Mouse (Mus musculus) embryonic fibroblast, embryonic 13.5 days (primary cell): Measurements from ENCODE around the gene Bcap29. TPM values are rescaled to one million over a fixed set of nuclear protein-coding genes. Genes with fewer than 3 reads are reported as not detected.
"Not testable (repeated sequence)": the region's sequence is repeated elsewhere in the genome, so short reads cannot be mapped to it uniquely, and the experiment has no call there.

Experiments
- H3K27ac ChIP-seq: 2 replicates; pipeline ENCODE4 v1.5.1; 2012; ENCODE audit warnings: low read length, control low read depth, inconsistent platforms; ENCODE audit not compliant: insufficient read depth
- H3K4me1 ChIP-seq: 2 replicates; pipeline ENCODE4 v1.6.1; 2011; ENCODE audit warnings: low read length; ENCODE audit not compliant: control insufficient read depth, insufficient read depth
- H3K4me3 ChIP-seq: 2 replicates; pipeline ENCODE4 v1.5.1; 2011; ENCODE audit warnings: mild to moderate bottlenecking, control low read depth, low read length; ENCODE audit not compliant: insufficient read depth
- CTCF ChIP-seq: IDR thresholded peaks from 2 replicates; pipeline ENCODE4 v1.5.1; 2011; ENCODE audit warnings: mild to moderate bottlenecking, control low read depth, low read length, moderate library complexity, borderline replicate concordance; ENCODE audit not compliant: insufficient read depth
- POLR2A ChIP-seq: IDR thresholded peaks from 2 replicates; pipeline ENCODE4 v1.6.1; 2011; ENCODE audit warnings: low read depth, mild to moderate bottlenecking, control low read depth, low read length, moderate library complexity
- polyA plus RNA-seq: library from polyadenylated mRNA; stranded (reverse); fragments of >200 nt; gene quantifications from 2 replicates; pipeline ENCODE4 v1.2.4, GENCODE M21; 2011; ENCODE audit warnings: low read depth; ENCODE audit not compliant: missing spikeins, insufficient read length

The Bcap29 gene
- polyA plus RNA-seq = 31.7 and 32.2 TPM in 2 replicates

DNA sequence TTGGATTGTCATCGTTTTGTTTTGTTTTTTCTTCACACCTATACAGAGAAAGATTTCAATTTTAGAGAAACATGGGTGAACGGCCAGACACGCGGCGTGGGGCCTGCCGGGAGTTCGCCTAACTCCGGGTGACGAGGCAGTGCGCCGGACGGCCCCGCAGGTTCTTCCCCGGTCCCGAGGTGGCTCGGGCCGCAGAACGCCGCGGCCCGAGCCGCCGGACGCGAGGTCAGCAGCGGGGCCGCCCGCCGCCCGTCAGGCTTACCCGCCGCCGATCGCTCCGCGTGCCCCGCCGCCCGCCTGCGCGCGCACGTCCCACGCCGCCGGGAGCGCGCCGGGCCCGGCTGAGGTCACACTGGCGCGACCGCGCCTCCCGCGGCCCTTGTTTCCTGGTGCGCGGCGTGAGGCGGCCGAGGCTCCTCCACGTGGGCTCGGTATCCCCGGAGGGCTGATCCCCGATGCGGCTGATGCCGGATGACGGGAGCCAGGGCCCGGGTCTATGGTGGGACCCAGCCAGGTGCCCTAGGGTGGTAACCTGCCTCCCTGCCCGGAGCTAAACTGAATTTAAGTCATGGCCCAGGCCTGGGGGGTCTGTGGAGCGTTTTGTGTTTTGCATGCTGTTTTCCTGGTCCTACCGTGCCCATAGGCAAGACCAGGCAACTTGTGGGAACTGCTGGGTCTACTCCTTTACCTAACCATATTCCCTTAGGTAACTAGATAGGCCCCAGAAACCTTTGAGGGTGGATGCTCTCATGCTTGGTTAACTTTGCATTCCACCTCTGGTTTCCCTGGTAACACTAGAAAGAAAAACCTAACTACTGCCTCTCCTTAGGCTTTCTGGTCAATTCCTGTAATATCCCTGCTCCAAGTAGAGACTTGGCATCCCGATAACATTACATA lies at the start of gene Bcap29:
Gene Bcap29 (minus strand): TSS at position 316 of the 897 bp plus-strand sequence.
- Histone ChIP-seq H3K4me1 (no peaks in the 10 kb centered on the region; the same call in 1 of the 2 replicates), H3K4me3 (peak within 1 kb of the TSS; percentile 47), H3K27ac (no peak within 1 kb of the TSS; the same call in 1 of the 2 replicates)
- TF ChIP-seq POLR2A (no peak; the same call in none of the 2 replicates), CTCF (no peak)

GRCm38 (mm10) chr12:31667187-31667586 lies 32.7 kb upstream of the Bcap29 start:
- H3K4me3 ChIP-seq = no peak overlapping the region
- no peaks in the 10 kb centered on the region for H3K4me1 ChIP-seq
- H3K27ac ChIP-seq = no peak overlapping the region
- TF ChIP-seq CTCF (no peak), POLR2A (no peak)

- Histone ChIP-seq H3K4me1 (no peaks in the 10 kb centered on the region), H3K4me3 (no peak overlapping the region), H3K27ac (no peak overlapping the region)
- TF ChIP-seq CTCF (no peak), POLR2A (no peak)
These were observed 31.5 kb upstream of the Bcap29 start for GRCm38 (mm10) chr12:31665999-31666398.

GRCm38 (mm10) chr12:31656841-31657240 lies 22.4 kb upstream of the Bcap29 start:
- TF ChIP-seq POLR2A (no peak), CTCF (no peak)
- Histone ChIP-seq H3K4me3 (no peak overlapping the region), H3K27ac (no peak overlapping the region), H3K4me1 (peaks cover 2% of the 10 kb centered on the region; the same call in 1 of the 2 replicates)

DNA sequence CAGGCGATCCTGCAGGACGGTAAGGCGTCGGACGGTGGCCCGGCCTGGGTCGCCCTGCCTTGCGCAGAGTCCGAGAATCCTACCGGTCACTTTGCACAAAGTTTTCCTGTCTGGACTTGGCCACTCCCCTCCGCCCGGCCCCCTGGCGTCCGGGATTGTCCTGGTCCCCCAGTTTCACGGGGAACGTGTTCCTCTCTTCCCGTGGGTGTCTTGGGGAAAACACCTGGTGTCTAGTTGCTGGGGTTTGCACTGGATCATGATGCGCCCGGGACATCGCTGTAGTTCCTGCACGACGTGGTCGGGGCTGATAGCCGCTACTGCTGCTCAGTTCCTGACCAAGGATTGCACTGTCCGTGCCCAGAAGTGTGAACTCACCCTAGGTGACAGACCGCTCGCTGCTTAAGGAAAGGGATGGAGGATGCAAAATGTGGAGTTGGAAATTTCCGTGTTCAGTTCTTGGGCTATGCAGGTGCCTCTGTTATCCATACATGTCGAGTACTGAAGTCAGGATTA lies 20.6 kb upstream of the Bcap29 start:
- Histone ChIP-seq H3K4me1 (peaks cover 2% of the 10 kb centered on the region; the same call in 1 of the 2 replicates), H3K4me3 (peak overlapping the region; percentile 93), H3K27ac (0 out of 2 replicates have a peak overlapping the region, but pooled peaks have one; percentile 11)
- no peak for TF ChIP-seq CTCF
- no peak for TF ChIP-seq POLR2A

DNA sequence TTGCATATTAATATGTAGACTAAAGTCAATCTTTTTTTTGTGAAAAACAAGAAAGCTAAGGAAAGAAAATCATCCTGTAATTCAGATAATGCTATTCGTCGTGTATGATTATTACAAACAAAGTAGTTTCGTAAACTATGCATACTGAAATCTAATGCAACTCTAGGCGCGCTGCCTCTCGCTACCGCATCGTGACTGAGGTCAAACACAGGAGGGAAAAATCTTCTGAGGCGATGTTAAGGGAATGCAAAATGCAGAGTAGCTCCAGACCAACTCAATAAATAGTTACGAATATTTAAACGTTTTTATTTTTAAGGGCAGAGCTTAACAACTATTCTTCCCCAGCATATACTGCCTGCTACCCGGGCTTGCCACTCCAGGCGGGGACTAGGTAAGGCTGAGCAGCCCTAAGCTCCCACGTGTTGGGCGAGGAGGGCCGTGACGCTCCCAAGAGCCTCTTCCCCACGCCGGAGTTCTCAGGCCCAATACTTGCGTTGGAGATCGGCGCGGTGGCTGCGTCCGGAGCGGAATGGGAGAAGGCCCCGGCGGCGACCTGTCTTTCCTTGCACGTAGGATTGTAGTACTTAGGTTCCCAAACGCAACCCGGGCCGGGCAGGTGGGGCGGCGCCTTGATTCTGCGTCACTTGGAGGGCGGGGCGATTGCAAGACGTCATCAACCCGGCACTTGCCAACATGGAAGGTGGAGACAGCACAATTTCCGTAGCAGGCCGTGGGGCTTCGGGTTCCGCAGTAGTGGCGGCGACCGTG lies 19.9 kb upstream of the Bcap29 start, which contains the start of the genes Dus4l and Cog5:
Gene Dus4l (minus strand): TSS at position 630 of the 768 bp plus-strand sequence.
Gene Cog5 (plus strand): TSS at position 673 of the 768 bp plus-strand sequence.
- TF ChIP-seq CTCF (no peak), POLR2A (peak; percentile 88)
- H3K4me1 ChIP-seq = peaks cover 2% of the 10 kb centered on the region; the same call in 1 of the 2 replicates
- H3K4me3 ChIP-seq = peak within 1 kb of the TSS; percentile 93
- peak within 1 kb of the TSS; percentile 30; the same call in 1 of the 2 replicates for H3K27ac ChIP-seq

GRCm38 (mm10) chr12:31653611-31654010 lies 19.2 kb upstream of the Bcap29 start:
- TF ChIP-seq POLR2A (no peak), CTCF (no peak)
- H3K4me1 ChIP-seq = peaks cover 2% of the 10 kb centered on the region; the same call in 1 of the 2 replicates
- H3K27ac ChIP-seq = no peak overlapping the region
- H3K4me3 ChIP-seq = peak overlapping the region; percentile 17; the same call in 1 of the 2 replicates

DNA sequence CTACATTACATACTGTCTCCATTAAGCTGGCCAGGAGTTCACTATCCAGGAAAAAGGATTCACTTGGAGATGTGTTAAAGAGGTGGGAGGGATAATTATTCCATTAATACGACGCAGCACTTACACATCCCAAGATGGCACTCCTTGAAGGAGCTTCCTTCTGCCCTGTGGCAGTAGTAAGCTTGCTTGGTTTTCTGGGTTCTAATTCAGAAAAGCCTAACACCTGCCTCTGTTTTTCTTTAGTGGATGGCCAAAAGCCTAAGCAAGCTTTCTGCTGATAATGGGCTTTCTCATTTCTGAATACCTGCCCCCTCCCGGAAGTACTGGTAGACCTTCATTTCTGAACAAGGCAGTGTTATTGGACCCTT lies 766 bp upstream of the Bcap29 start:
- Histone ChIP-seq H3K4me1 (no peaks in the 10 kb centered on the region; the same call in 1 of the 2 replicates), H3K4me3 (no peak overlapping the region), H3K27ac (no peak overlapping the region)
- TF ChIP-seq POLR2A = no peak
- no peak for TF ChIP-seq CTCF

- no peak overlapping the region for H3K27ac ChIP-seq
- H3K4me3 ChIP-seq = peak overlapping the region; percentile 47
- TF ChIP-seq CTCF = no peak
- TF ChIP-seq POLR2A = no peak
- no peaks in the 10 kb centered on the region; the same call in 1 of the 2 replicates for H3K4me1 ChIP-seq
These were observed 502 bp downstream of the Bcap29 start for GRCm38 (mm10) chr12:31633970-31634342.

DNA sequence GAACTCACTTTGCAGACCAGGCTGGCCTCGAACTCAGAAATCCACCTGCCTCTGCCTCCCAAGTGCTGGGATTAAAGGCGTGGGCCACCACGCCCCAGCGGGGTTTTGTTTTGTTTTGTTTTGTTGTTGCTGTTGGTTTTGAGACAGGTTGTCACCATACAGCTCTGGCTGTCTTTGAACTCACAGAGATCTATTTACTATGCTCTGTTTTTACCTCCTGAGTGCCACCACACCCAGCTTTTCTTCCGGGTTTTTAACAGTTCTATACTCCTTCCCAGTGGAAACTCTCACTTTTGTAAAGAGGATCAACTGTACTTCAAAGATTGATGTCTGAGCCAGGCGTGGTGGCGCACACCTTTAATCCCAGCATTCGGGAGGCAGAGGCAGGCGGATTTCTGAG lies 6.1 kb downstream of the Bcap29 start:
- not testable (repeated sequence) for H3K27ac ChIP-seq, H3K4me1 ChIP-seq

More for the DNA sequence above, 6.1 kb downstream of the Bcap29 start:
- H3K4me3 ChIP-seq = not testable (repeated sequence)
